Mouse (Mus musculus): Measurements from ENCODE around the gene Mob3a.

- peak; percentile 83 for TF ChIP-seq CTCF (IDR thresholded peaks at IDR 0.05; ENCODE audit: low read depth)
- no peak for TF ChIP-seq EP300 (IDR thresholded peaks at IDR 0.05; ENCODE audit: low read depth)
These were observed 42.6 kb downstream of the Mob3a start for GRCm38 (mm10) chr10:80659213-80659612.
